Mouse (Mus musculus): ENCODE results near the gene St3gal3. TPM values are rescaled to one million over a fixed set of nuclear protein-coding genes. Genes with fewer than 3 reads are reported as not detected.

The St3gal3 gene
- polyA plus RNA-seq, 1 experiment from 2014 or later, result 12.3 TPM

DNA sequence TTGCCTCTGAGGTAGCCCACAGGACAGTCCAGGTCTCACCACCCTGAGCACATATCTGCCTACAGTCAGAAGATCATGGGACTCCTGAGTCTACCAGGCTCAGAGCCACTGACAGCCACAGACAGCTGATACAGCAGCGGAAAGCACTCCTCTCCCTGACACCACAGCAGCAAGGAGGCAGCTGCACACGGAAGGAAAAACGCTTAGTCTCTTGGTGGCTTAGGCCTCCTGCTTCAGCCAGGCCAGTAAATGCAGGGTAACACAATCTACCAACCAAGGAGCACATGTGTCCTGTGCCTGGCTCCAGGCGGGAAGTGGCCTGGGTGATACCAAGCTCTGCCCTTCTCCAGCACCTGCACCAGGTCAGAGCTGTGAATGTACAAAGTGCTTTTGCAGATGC is 94.1 kb downstream of the St3gal3 start:
- Histone ChIP-seq H3K4me1 (peaks cover 9% of the 10 kb centered on the region; the same call in 1 of the 2 replicates), H3K9me3 (no peaks in the 10 kb centered on the region), H3K36me3 (no peaks in the 10 kb centered on the region), H3K9ac (replicated peaks) (no peak overlapping the region), H3K27me3 (no peaks in the 10 kb centered on the region), H3K4me3 (no peak overlapping the region), H3K4me2 (replicated peaks) (no peak overlapping the region), H3K27ac (replicated peaks) (no peak overlapping the region)
- no peak for ATAC-seq (replicated peaks)
- 67% methylated on average over 4 of the region's 4 CpGs for WGBS

- no peak overlapping the region for H3K4me2 ChIP-seq (replicated peaks)
- no peaks in the 10 kb centered on the region for H3K27me3 ChIP-seq
- ATAC-seq (replicated peaks), result no peak
- no peaks in the 10 kb centered on the region for H3K36me3 ChIP-seq
- H3K9ac ChIP-seq (replicated peaks), result no peak overlapping the region
- 93% methylated on average over 5 of the region's 5 CpGs for WGBS
- no peaks in the 10 kb centered on the region for H3K9me3 ChIP-seq
- H3K4me1 ChIP-seq, result peaks cover 9% of the 10 kb centered on the region; the same call in 1 of the 2 replicates
- H3K27ac ChIP-seq (replicated peaks), result no peak overlapping the region
- no peak overlapping the region for H3K4me3 ChIP-seq
Measured at GRCm38 (mm10) chr4:118039964-118040363, 94.8 kb downstream of the St3gal3 start.

DNA sequence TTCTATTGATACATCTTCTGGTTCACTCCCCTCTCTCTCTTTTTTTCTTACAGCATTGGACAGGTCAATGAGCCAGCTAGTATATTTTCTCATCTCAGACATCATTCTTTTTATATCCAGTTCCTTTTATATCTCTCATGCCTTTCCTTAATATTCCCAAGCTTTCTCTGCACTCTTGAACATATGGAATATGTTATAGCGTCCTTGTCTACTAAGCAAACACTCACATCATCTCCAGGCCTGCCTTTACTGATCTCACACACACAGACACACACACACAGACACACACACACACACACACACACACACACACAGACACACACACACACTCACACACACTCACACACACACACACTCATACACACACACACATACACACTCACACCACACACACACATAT is 96.7 kb downstream of the St3gal3 start:
- Histone ChIP-seq H3K9me3 (no peaks in the 10 kb centered on the region), H3K4me2 (replicated peaks) (no peak overlapping the region), H3K9ac (replicated peaks) (no peak overlapping the region), H3K36me3 (no peaks in the 10 kb centered on the region), H3K4me1 (peaks cover 9% of the 10 kb centered on the region; the same call in 1 of the 2 replicates), H3K27ac (replicated peaks) (no peak overlapping the region), H3K27me3 (no peaks in the 10 kb centered on the region), H3K4me3 (no peak overlapping the region)
- ATAC-seq (replicated peaks), result no peak
- 75% methylated on average over 1 of the region's 1 CpGs for WGBS

DNA sequence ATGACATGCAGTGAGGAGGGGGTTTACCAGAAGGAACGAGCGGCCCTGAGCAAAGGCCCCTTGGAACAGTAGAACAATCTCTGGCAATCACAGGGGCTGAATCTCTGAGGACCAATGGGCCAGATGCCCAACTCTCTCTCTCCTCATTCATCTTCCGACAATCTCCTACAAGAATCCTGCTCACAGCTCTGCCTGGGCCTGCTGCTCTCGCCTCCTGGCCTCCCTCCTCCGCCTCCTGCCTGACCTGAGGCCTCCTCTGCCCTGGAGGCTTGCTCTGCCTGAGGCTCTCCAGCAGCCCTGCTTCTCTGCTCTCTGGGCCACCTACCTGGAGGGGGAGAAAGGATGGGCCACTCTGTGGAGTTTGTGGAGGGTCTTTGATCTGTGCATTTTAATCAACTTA is 97.3 kb downstream of the St3gal3 start:
- H3K27me3 ChIP-seq, result no peaks in the 10 kb centered on the region
- H3K4me1 ChIP-seq, result peaks cover 9% of the 10 kb centered on the region; the same call in 1 of the 2 replicates
- no peak overlapping the region for H3K4me3 ChIP-seq
- no peak overlapping the region for H3K4me2 ChIP-seq (replicated peaks)
- no peak overlapping the region for H3K9ac ChIP-seq (replicated peaks)
- ATAC-seq (replicated peaks), result no peak
- no peak overlapping the region for H3K27ac ChIP-seq (replicated peaks)
- WGBS, result 48% methylated on average over 5 of the region's 5 CpGs
- H3K9me3 ChIP-seq, result no peaks in the 10 kb centered on the region
- no peaks in the 10 kb centered on the region for H3K36me3 ChIP-seq

DNA sequence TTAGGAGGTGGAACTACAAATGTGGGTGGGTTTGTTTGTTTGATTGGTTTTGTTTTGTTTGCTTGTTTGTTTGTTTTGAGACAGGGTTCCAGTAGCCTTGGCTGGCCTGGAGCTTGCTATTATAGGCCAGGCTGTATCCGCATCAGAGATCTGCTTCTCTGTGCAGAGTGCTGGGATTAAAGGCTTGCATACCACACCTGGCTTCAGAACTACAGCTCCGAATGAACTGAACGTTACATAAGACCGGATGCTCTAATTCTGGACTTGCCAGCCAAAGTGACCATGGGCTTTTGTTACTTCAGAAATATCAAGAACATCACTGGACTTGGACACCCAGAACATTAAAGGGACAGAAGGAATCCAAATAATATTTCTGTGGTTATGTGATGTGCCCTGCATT is 98.2 kb downstream of the St3gal3 start:
- Histone ChIP-seq H3K4me1 (peaks cover 14% of the 10 kb centered on the region), H3K27ac (replicated peaks) (no peak overlapping the region), H3K4me2 (replicated peaks) (no peak overlapping the region), H3K36me3 (no peaks in the 10 kb centered on the region), H3K9ac (replicated peaks) (no peak overlapping the region), H3K4me3 (no peak overlapping the region), H3K9me3 (no peaks in the 10 kb centered on the region), H3K27me3 (no peaks in the 10 kb centered on the region)
- WGBS, result 96% methylated on average over 4 of the region's 4 CpGs
- ATAC-seq (replicated peaks), result no peak

- Histone ChIP-seq H3K4me1 (peaks cover 21% of the 10 kb centered on the region), H3K9ac (replicated peaks) (no peak overlapping the region), H3K4me2 (replicated peaks) (no peak overlapping the region), H3K9me3 (no peaks in the 10 kb centered on the region), H3K27ac (replicated peaks) (no peak overlapping the region), H3K4me3 (no peak overlapping the region), H3K36me3 (no peaks in the 10 kb centered on the region), H3K27me3 (no peaks in the 10 kb centered on the region)
- no peak for ATAC-seq (replicated peaks)
- 95% methylated on average over 2 of the region's 2 CpGs for WGBS
Measured at GRCm38 (mm10) chr4:118035090-118035489, 99.6 kb downstream of the St3gal3 start.

GRCm38 (mm10) chr4:118033026-118033425 is 101.7 kb downstream of the St3gal3 start:
- ATAC-seq (replicated peaks), result no peak
- no peaks in the 10 kb centered on the region for H3K27me3 ChIP-seq
- no peak overlapping the region for H3K27ac ChIP-seq (replicated peaks)
- WGBS, result 89% methylated on average over 5 of the region's 5 CpGs
- H3K4me2 ChIP-seq (replicated peaks), result no peak overlapping the region
- no peaks in the 10 kb centered on the region for H3K36me3 ChIP-seq
- peaks cover 26% of the 10 kb centered on the region for H3K4me1 ChIP-seq
- H3K4me3 ChIP-seq, result no peak overlapping the region
- H3K9ac ChIP-seq (replicated peaks), result no peak overlapping the region
- H3K9me3 ChIP-seq, result no peaks in the 10 kb centered on the region

GRCm38 (mm10) chr4:118031776-118032170 is 102.9 kb downstream of the St3gal3 start:
- Histone ChIP-seq H3K36me3 (no peaks in the 10 kb centered on the region), H3K9ac (replicated peaks) (no peak overlapping the region), H3K27me3 (no peaks in the 10 kb centered on the region), H3K4me3 (no peak overlapping the region), H3K27ac (replicated peaks) (no peak overlapping the region), H3K9me3 (no peaks in the 10 kb centered on the region), H3K4me1 (peaks cover 17% of the 10 kb centered on the region), H3K4me2 (replicated peaks) (no peak overlapping the region)
- WGBS, result 81% methylated on average over 7 of the region's 7 CpGs
- ATAC-seq (replicated peaks), result no peak

- no peaks in the 10 kb centered on the region for H3K9me3 ChIP-seq
- H3K36me3 ChIP-seq, result no peaks in the 10 kb centered on the region
- peaks cover 17% of the 10 kb centered on the region for H3K4me1 ChIP-seq
- peak; percentile 43; the same call in 1 of the 2 replicates for ATAC-seq (replicated peaks)
- no peaks in the 10 kb centered on the region for H3K27me3 ChIP-seq
- no peak overlapping the region for H3K9ac ChIP-seq (replicated peaks)
- no peak overlapping the region for H3K4me2 ChIP-seq (replicated peaks)
- WGBS, result 53% methylated on average over 6 of the region's 6 CpGs
- H3K4me3 ChIP-seq, result no peak overlapping the region
- H3K27ac ChIP-seq (replicated peaks), result peak overlapping the region; percentile 38; the same call in 1 of the 2 replicates
Measured at GRCm38 (mm10) chr4:118031132-118031775, 103.5 kb downstream of the St3gal3 start.

- 63% methylated on average over 5 of the region's 5 CpGs for WGBS
- H3K9me3 ChIP-seq, result no peaks in the 10 kb centered on the region
- no peaks in the 10 kb centered on the region for H3K36me3 ChIP-seq
- no peak for ATAC-seq (replicated peaks)
- no peak overlapping the region for H3K4me3 ChIP-seq
- H3K4me1 ChIP-seq, result peaks cover 17% of the 10 kb centered on the region
- H3K27me3 ChIP-seq, result no peaks in the 10 kb centered on the region
- no peak overlapping the region for H3K9ac ChIP-seq (replicated peaks)
- no peak overlapping the region for H3K27ac ChIP-seq (replicated peaks)
- H3K4me2 ChIP-seq (replicated peaks), result no peak overlapping the region
Measured at GRCm38 (mm10) chr4:118030330-118030729, 104.4 kb downstream of the St3gal3 start.

DNA sequence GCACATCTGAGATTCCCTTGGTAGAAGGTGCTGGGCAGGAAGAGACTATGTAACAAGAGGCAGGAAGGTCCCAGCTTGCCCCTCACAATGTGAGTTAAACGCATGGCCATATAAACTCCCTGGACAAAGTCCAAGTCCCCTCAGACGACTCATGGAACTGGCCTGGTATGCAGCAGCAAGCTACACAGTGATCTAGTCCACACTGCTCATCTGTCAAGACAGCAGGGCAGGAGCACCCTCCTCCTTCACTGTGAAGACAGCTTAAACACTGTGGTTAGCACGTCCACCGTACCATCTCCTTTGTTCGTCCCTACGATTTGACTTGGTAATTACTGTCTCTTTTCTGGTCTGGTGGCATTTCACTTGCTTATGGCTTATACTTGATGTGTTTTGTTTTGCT is 104.8 kb downstream of the St3gal3 start:
- Histone ChIP-seq H3K9ac (replicated peaks) (no peak overlapping the region), H3K4me2 (replicated peaks) (no peak overlapping the region), H3K36me3 (no peaks in the 10 kb centered on the region), H3K27ac (replicated peaks) (no peak overlapping the region), H3K4me3 (no peak overlapping the region), H3K9me3 (no peaks in the 10 kb centered on the region), H3K4me1 (peaks cover 17% of the 10 kb centered on the region), H3K27me3 (no peaks in the 10 kb centered on the region)
- WGBS, result 47% methylated on average over 6 of the region's 6 CpGs
- ATAC-seq (replicated peaks), result no peak

- Histone ChIP-seq H3K4me1 (peaks cover 17% of the 10 kb centered on the region), H3K9me3 (no peaks in the 10 kb centered on the region), H3K36me3 (no peaks in the 10 kb centered on the region), H3K9ac (replicated peaks) (no peak overlapping the region), H3K27me3 (no peaks in the 10 kb centered on the region), H3K4me3 (no peak overlapping the region), H3K27ac (replicated peaks) (no peak overlapping the region), H3K4me2 (replicated peaks) (no peak overlapping the region)
- ATAC-seq (replicated peaks), result no peak
- WGBS, result 33% methylated on average over 9 of the region's 9 CpGs
Measured at GRCm38 (mm10) chr4:118028994-118029393, 105.7 kb downstream of the St3gal3 start.

- Histone ChIP-seq H3K36me3 (no peaks in the 10 kb centered on the region), H3K4me1 (peaks cover 6% of the 10 kb centered on the region), H3K4me2 (replicated peaks) (no peak overlapping the region), H3K9ac (replicated peaks) (no peak overlapping the region), H3K27ac (replicated peaks) (no peak overlapping the region), H3K4me3 (no peak overlapping the region), H3K9me3 (no peaks in the 10 kb centered on the region), H3K27me3 (no peaks in the 10 kb centered on the region)
- no peak for ATAC-seq (replicated peaks)
- 83% methylated on average over 7 of the region's 7 CpGs for WGBS
Measured at GRCm38 (mm10) chr4:118025931-118026330, 108.8 kb downstream of the St3gal3 start.
